Mouse (Mus musculus) common myeloid progenitor, adult 5-6 weeks (primary cell): ENCODE measurements around the gene Mgrn1. TPM values are rescaled to one million over a fixed set of nuclear protein-coding genes. Genes with fewer than 3 reads are reported as not detected.
A peak's percentile ranks its signal among the peaks of the same experiment; 100 is the strongest.

Experiments
- ATAC-seq: replicated peaks from 2 replicates; pipeline ENCODE4 v1.8.0; 2016; ENCODE audit warnings: low read depth, mild to moderate bottlenecking, moderate TSS enrichment, inconsistent platforms; ENCODE audit not compliant: poor library complexity, severe bottlenecking
- total RNA-seq: library from RNA; stranded (forward); fragments of 200-1000, 187-1606 nt; gene quantifications from 2 replicates; pipeline ENCODE4 v1.2.3, GENCODE M21; 2017

Gene Mgrn1
- total RNA-seq, 1 experiment from 2014 or later: 11.2 TPM

- ATAC-seq: peak; percentile 92
Observed at GRCm38 (mm10) chr16:4969055-4969843, 83.2 kb downstream of the Mgrn1 start.

DNA sequence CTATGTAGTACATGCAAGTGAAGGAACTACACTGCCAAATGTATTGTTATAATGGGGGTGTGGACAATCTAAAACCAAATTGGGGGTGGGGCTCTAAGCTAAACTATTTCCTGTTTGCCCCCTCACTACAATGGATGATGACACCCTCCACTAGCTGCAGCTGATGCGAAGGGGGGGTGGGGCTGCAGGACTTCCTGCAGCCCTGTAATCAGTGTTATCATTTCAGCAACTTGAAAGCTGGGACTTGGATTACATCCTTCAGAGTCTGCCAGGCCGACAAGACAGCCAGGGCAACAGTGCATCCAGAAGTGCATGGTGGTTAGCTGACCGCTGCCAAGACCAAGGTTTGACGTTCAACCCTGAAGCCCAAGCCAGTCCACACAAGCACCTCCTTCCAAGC lies 85.6 kb downstream of the Mgrn1 start:
- no peak for ATAC-seq

- no peak for ATAC-seq
Observed at GRCm38 (mm10) chr16:4974521-4974920, 88.5 kb downstream of the Mgrn1 start.

DNA sequence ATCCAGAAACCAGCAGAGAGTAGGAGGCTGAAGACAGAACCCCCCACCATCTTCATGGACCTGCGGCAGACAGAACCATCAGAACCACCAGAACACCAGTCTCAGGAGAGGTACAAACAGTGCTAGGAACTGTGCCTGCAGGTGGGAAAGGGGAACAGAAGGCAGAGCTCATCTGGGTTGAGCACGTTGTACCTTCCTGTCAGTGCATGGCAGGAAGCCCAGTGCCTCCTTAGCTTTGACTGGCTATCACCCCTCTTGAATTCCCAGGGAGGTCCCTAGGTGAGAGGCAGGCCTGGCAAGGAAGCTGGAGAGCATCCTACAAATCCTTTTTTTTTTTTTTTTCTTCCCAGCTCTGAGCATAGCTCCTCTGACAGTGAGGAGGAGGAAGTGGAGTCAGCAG lies 90.1 kb downstream of the Mgrn1 start:
- no peak for ATAC-seq

DNA sequence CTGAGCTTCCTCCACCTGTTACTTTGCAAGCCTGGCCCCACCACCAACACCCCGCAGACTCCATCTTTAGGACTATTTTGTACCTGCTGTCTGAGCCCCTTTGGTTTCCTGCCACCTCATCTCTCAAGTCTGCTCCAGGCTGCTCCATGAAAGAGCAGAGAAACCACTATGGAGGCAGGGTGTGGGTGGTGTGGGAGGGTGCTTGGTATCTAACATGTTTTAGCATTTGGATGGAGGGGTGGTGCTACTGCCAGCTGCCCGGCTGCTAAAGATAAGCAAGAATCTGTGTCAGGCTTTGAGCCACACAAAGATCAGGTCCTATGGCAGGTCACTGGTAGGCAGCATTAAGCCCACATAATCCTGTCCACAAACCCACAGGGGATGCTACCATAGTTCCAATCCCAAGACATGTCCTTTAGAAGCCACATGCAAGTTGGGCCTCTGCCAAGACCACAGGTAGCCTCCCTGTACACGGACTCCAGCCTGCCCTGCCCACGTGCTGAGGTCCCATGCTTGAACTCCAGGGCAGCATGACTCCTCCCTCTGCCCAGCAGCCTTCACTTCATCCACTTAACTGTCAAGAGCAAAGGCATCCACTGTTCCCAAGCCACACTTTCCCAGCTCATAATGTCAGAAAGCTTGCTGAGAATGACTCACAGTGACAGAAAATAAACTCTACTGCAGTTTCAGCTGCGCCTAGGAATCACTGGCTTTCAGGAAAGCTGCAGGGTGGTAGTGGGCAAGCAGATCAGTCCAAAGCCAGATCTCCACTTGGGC lies 92.4 kb downstream of the Mgrn1 start:
- peak; percentile 40; the same call in 1 of the 2 replicates for ATAC-seq

GRCm38 (mm10) chr16:4979755-4980380 lies 93.8 kb downstream of the Mgrn1 start:
- peak; percentile 86 for ATAC-seq

GRCm38 (mm10) chr16:4984717-4985116 lies 98.7 kb downstream of the Mgrn1 start:
- no peak for ATAC-seq

Other genes with a start within 250 kb of the Mgrn1 start
- 0.10 and 0.46 TPM in 2 replicates for gene Vasn, start 246.3 kb upstream of the Mgrn1 start, total RNA-seq
- 55.8 and 68.1 TPM in 2 replicates for gene Dnaja3, start 246.3 kb upstream of the Mgrn1 start, total RNA-seq
- gene Coro7, start 206.5 kb upstream of the Mgrn1 start, total RNA-seq: 22.7 and 35.4 TPM in 2 replicates
- 82.2 and 90.3 TPM in 2 replicates for gene Nmral1, start 166.9 kb upstream of the Mgrn1 start, total RNA-seq
- gene Hmox2, start 159.9 kb upstream of the Mgrn1 start, total RNA-seq: 68.8 and 74.6 TPM in 2 replicates
- gene Cdip1, start 96.0 kb upstream of the Mgrn1 start, total RNA-seq: 16.2 and 17.2 TPM in 2 replicates
- gene 4930562C15Rik, start 50.8 kb upstream of the Mgrn1 start, total RNA-seq: not detected in 2 replicates
- 19.6 and 25.8 TPM in 2 replicates for gene Ubald1, start 5.9 kb upstream of the Mgrn1 start, total RNA-seq
- gene Nudt16l1, start 52.5 kb downstream of the Mgrn1 start, total RNA-seq: 11.5 and 17.5 TPM in 2 replicates
- gene Anks3, start 78.0 kb downstream of the Mgrn1 start, total RNA-seq: 16.4 and 25.4 TPM in 2 replicates
- gene Sept12, start 111.6 kb downstream of the Mgrn1 start, total RNA-seq: not detected in 2 replicates
- not detected in 2 replicates for gene Smim22, start 121.0 kb downstream of the Mgrn1 start, total RNA-seq
- 6.7 and 10.7 TPM in 2 replicates for gene Rogdi, start 127.3 kb downstream of the Mgrn1 start, total RNA-seq
- gene Glyr1, start 163.6 kb downstream of the Mgrn1 start, total RNA-seq: 89.6 and 95.6 TPM in 2 replicates
- 50.9 and 67.4 TPM in 2 replicates for gene Ubn1, start 163.8 kb downstream of the Mgrn1 start, total RNA-seq
- 0.10 TPM in 1 of 2 replicates, not detected in the other for gene Ppl, start 246.2 kb downstream of the Mgrn1 start, total RNA-seq